Mouse (Mus musculus) granulocyte monocyte progenitor cell, adult 5-6 weeks (primary cell): Measurements from ENCODE around the gene Smim27. TPM values are rescaled to one million over a fixed set of nuclear protein-coding genes. Genes with fewer than 3 reads are reported as not detected.

Source experiments
- total RNA-seq, 2 experiments: library from RNA; stranded (forward) in 1 of 2; stranded (reverse) in 1 of 2; fragments of 200-712, 200-1000 nt in 1 of 2; fragments of >200 nt in 1 of 2; fragmentation: Nextera tagmentation in 1 of 2; gene quantifications; 2 replicates each; pipeline ENCODE4 v1.2.3; 2014 to 2017

Gene Smim27
- total RNA-seq, 2 experiments from 2014 or later = 1.4 to 20.5 TPM

Other genes starting within 250 kb of the Smim27 start
- 20.6 and 30.3 TPM in 2 replicates for gene Aco1, start 126.5 kb upstream of the Smim27 start, total RNA-seq (2014; fragmentation: Nextera tagmentation)
- 17.2 and 26.8 TPM in 2 replicates for gene Aco1, start 126.5 kb upstream of the Smim27 start, total RNA-seq (2017)
- gene Ddx58, start 29.8 kb upstream of the Smim27 start, total RNA-seq (2014; fragmentation: Nextera tagmentation) = 9.3 and 14.1 TPM in 2 replicates
- gene Ddx58, start 29.8 kb upstream of the Smim27 start, total RNA-seq (2017) = 5.4 and 10.7 TPM in 2 replicates
- gene Topors, start 271 bp downstream of the Smim27 start, total RNA-seq (2014; fragmentation: Nextera tagmentation) = 37.2 and 41.3 TPM in 2 replicates
- gene Topors, start 271 bp downstream of the Smim27 start, total RNA-seq (2017) = 93.1 and 94.7 TPM in 2 replicates
- 158 and 183 TPM in 2 replicates for gene Ndufb6, start 9.8 kb downstream of the Smim27 start, total RNA-seq (2014; fragmentation: Nextera tagmentation)
- gene Ndufb6, start 9.8 kb downstream of the Smim27 start, total RNA-seq (2017) = 46.9 and 72.7 TPM in 2 replicates
- gene Tmem215, start 202.6 kb downstream of the Smim27 start, total RNA-seq (2014; fragmentation: Nextera tagmentation) = 1.8 and 2.7 TPM in 2 replicates
- 0.41 and 0.78 TPM in 2 replicates for gene Tmem215, start 202.6 kb downstream of the Smim27 start, total RNA-seq (2017)